Comparison of ENCODE assay signal across 14 mouse cellular contexts in the genomic region with DNA sequence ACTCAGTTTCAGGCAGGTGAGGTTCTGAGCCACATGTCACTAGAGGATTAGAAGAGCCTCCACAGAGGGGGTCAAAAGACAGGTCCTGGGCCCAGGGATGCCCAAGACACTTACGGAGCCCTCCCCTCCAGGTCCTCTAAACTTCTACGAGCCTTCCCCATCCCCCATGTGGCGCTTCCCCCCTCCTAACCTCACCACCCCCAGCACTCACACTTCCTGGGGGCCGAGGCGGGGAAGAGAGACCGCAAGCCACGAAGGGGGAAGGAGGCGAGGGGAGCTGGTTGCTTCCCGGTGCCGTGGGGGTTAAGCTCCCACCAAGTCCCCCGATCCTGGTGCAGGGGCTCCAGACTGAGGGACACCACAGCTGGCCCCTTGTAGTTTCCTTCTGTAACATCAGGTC. TPM values are rescaled to one million over a fixed set of nuclear protein-coding genes. Genes with fewer than 3 reads are reported as not detected.
A peak's percentile ranks its signal among the peaks of the same experiment; 100 is the strongest.
DNase-seq lines count a peak whose midpoint lies in the region; ATAC-seq and TF ChIP-seq lines count a peak whose summit lies in the region.
"Had no signal": no experiment of that assay in that cellular context is flagged by ENCODE, and none has a peak within 500 bp of the region (broad histone marks: within the 10 kb centered on the region; RNA-seq: fewer than 3 reads in every experiment).

No protein-coding gene starts in this region.

- WGBS in lung, postnatal 0 days: 45% methylated on average over 10 of the region's 11 CpGs
- 29% methylated on average over 11 of the region's 11 CpGs for WGBS in embryonic facial prominence, embryonic 13.5 days
- 26% methylated on average over 11 of the region's 11 CpGs for WGBS in liver, postnatal 0 days (ENCODE audit: insufficient replicate concordance)

- peaks cover 18% of the 10 kb centered on the region for H3K4me1 ChIP-seq in lung, postnatal 0 days (ENCODE audit: insufficient read depth, low read depth, low read length)
- H3K4me1 ChIP-seq in embryonic facial prominence, embryonic 13.5 days: peaks cover 38% of the 10 kb centered on the region
- peaks cover 36% of the 10 kb centered on the region for H3K4me1 ChIP-seq in liver, postnatal 0 days (ENCODE audit: insufficient read depth)

- H3K4me2 ChIP-seq in lung, postnatal 0 days (replicated peaks; ENCODE audit: low read depth, low read length): no peak overlapping the region
- H3K4me2 ChIP-seq in embryonic facial prominence, embryonic 13.5 days: peak overlapping the region; percentile 7; the same call in 1 of the 2 replicates
- peak overlapping the region; percentile 60 for H3K4me2 ChIP-seq in liver, postnatal 0 days (ENCODE audit: low read depth, low read length)

- DNase-seq in lung, postnatal 0 days (ENCODE audit: low spot score): no peak
- DNase-seq in lung, postnatal 36 days: no peak
- no peak for DNase-seq in liver, postnatal 0 days
- peak; percentile 73 for DNase-seq in thymus, postnatal 25 days
- no peak for DNase-seq in ovary, adult 18-20 months (ENCODE audit: low spot score)
- DNase-seq in retina, postnatal 1 day: no peak
- no peak for DNase-seq in gastrocnemius, postnatal 36 days
- DNase-seq: adrenal gland, postnatal 25 days; cerebellum, postnatal 10 days; gastrocnemius, postnatal 25 days; heart, postnatal 4 days had no signal

- no peaks in the 10 kb centered on the region for H3K27me3 ChIP-seq in lung, postnatal 0 days (replicated peaks; ENCODE audit: insufficient read depth, low read length)
- peaks cover 2% of the 10 kb centered on the region; the same call in 1 of the 2 replicates for H3K27me3 ChIP-seq in embryonic facial prominence, embryonic 13.5 days
- H3K27me3 ChIP-seq in liver, postnatal 0 days (ENCODE audit: insufficient read depth, low read length): no peaks in the 10 kb centered on the region

- H3K9ac ChIP-seq in lung, postnatal 0 days (replicated peaks; ENCODE audit: low read depth): 0 out of 2 replicates have a peak overlapping the region, but pooled peaks have one; percentile 6
- H3K9ac ChIP-seq in embryonic facial prominence, embryonic 13.5 days: no peak overlapping the region
- H3K9ac ChIP-seq in liver, postnatal 0 days (replicated peaks): peak overlapping the region; percentile 26; the same call in 1 of the 2 replicates

- no peaks in the 10 kb centered on the region for H3K9me3 ChIP-seq in lung, postnatal 0 days (ENCODE audit: low read length)
- no peaks in the 10 kb centered on the region for H3K9me3 ChIP-seq in embryonic facial prominence, embryonic 13.5 days
- no peaks in the 10 kb centered on the region for H3K9me3 ChIP-seq in liver, postnatal 0 days (ENCODE audit: low read length)

- intact Hi-C loops in gastrocnemius, postnatal 36 days (cut with DNase I): no loop called here

- no peak overlapping the region for H3K4me3 ChIP-seq in lung, postnatal 0 days (ENCODE audit: low read depth, low read length)
- H3K4me3 ChIP-seq in embryonic facial prominence, embryonic 13.5 days: no peak overlapping the region
- H3K4me3 ChIP-seq in liver, postnatal 0 days (ENCODE audit: low read depth, low read length): peak overlapping the region; percentile 36
- H3K4me3 ChIP-seq: erythroblast, embryonic 14.5 days had no signal

- no peak for ATAC-seq in lung, postnatal 0 days
- no peak for ATAC-seq in embryonic facial prominence, embryonic 13.5 days (ENCODE audit: insufficient number of reproducible peaks, insufficient read depth, low FRiP score, low TSS enrichment, low read depth)
- no peak for ATAC-seq in liver, postnatal 0 days

- no peak for TF ChIP-seq EP300 in lung, postnatal 0 days (IDR thresholded peaks at IDR 0.05)
- no peak for TF ChIP-seq EP300 in liver, postnatal 0 days (IDR thresholded peaks at IDR 0.05; ENCODE audit: low read depth)

- no peak for TF ChIP-seq CTCF in lung, postnatal 0 days (IDR thresholded peaks at IDR 0.05)
- no peak for TF ChIP-seq CTCF in liver, postnatal 0 days (IDR thresholded peaks at IDR 0.05; ENCODE audit: low read depth)

- no peak overlapping the region for H3K27ac ChIP-seq in lung, postnatal 0 days (ENCODE audit: low read length)
- no peak overlapping the region for H3K27ac ChIP-seq in embryonic facial prominence, embryonic 13.5 days
- peak overlapping the region; percentile 48 for H3K27ac ChIP-seq in liver, postnatal 0 days (ENCODE audit: low read depth)

- peaks cover 8% of the 10 kb centered on the region; the same call in 1 of the 2 replicates for H3K36me3 ChIP-seq in lung, postnatal 0 days (ENCODE audit: insufficient read depth, low read length)
- H3K36me3 ChIP-seq in embryonic facial prominence, embryonic 13.5 days: peaks cover 5% of the 10 kb centered on the region; the same call in 1 of the 2 replicates
- H3K36me3 ChIP-seq in liver, postnatal 0 days (replicated peaks; ENCODE audit: insufficient read depth, low read length): peaks cover 8% of the 10 kb centered on the region; the same call in 1 of the 2 replicates

RNA-seq across cellular contexts. Expression of a gene that starts 9.1 kb away (rescaled TPM):
- polyA plus RNA-seq in lung, postnatal 0 days (2015; fragmentation: Nextera tagmentation; extraction: Ambion mirVana): 6.4 and 7.3 TPM in 2 replicates
- polyA plus RNA-seq in embryonic facial prominence, embryonic 13.5 days (2015; fragmentation: Nextera tagmentation; extraction: Ambion mirVana): 1.7 and 2.1 TPM in 2 replicates
- 4.1 and 4.7 TPM in 2 replicates for polyA plus RNA-seq in liver, postnatal 0 days (2015; fragmentation: Nextera tagmentation; extraction: Ambion mirVana)
- total RNA-seq in gastrocnemius, postnatal 36 days (2021): 10 to 100 TPM; 23.4 to 24.5 TPM

RNA-seq across cellular contexts. Expression of a gene that starts 17.1 kb away (rescaled TPM):
- polyA plus RNA-seq in lung, postnatal 0 days (2015; fragmentation: Nextera tagmentation; extraction: Ambion mirVana): not detected in 2 replicates
- not detected in 2 replicates for polyA plus RNA-seq in embryonic facial prominence, embryonic 13.5 days (2015; fragmentation: Nextera tagmentation; extraction: Ambion mirVana)
- not detected in 2 replicates for polyA plus RNA-seq in liver, postnatal 0 days (2015; fragmentation: Nextera tagmentation; extraction: Ambion mirVana)
- total RNA-seq in gastrocnemius, postnatal 36 days (2021): under 1 TPM in 1 of 2 experiments, not detected in 1; 0.25 TPM
- total RNA-seq: adrenal gland, postnatal 25 days had no signal
- polyA plus RNA-seq: large intestine, adult 2 months had no signal

RNA-seq across cellular contexts. Expression of a gene that starts 20.4 kb away (rescaled TPM):
- 0.11 and 0.38 TPM in 2 replicates for polyA plus RNA-seq in lung, postnatal 0 days (2015; fragmentation: Nextera tagmentation; extraction: Ambion mirVana)
- polyA plus RNA-seq in embryonic facial prominence, embryonic 13.5 days (2015; fragmentation: Nextera tagmentation; extraction: Ambion mirVana): 0.44 and 0.85 TPM in 2 replicates
- polyA plus RNA-seq in liver, postnatal 0 days (2015; fragmentation: Nextera tagmentation; extraction: Ambion mirVana): 0.13 and 0.15 TPM in 2 replicates
- total RNA-seq in gastrocnemius, postnatal 36 days (2021): not detected
- total RNA-seq: gastrocnemius, postnatal 25 days had no signal
- polyA plus RNA-seq: erythroblast, embryonic 14.5 days had no signal

RNA-seq across cellular contexts. Expression of a gene that starts 23.7 kb away (rescaled TPM):
- 0.16 and 0.25 TPM in 2 replicates for polyA plus RNA-seq in lung, postnatal 0 days (2015; fragmentation: Nextera tagmentation; extraction: Ambion mirVana)
- polyA plus RNA-seq in embryonic facial prominence, embryonic 13.5 days (2015; fragmentation: Nextera tagmentation; extraction: Ambion mirVana): 0.18 and 0.38 TPM in 2 replicates
- 0.05 TPM in 1 of 2 replicates, not detected in the other for polyA plus RNA-seq in liver, postnatal 0 days (2015; fragmentation: Nextera tagmentation; extraction: Ambion mirVana)
- total RNA-seq in gastrocnemius, postnatal 36 days (2021): not detected
- total RNA-seq: gastrocnemius, postnatal 25 days had no signal
- polyA plus RNA-seq: erythroblast, embryonic 14.5 days had no signal

RNA-seq across cellular contexts. Expression of a gene that starts 26.2 kb away (rescaled TPM):
- 17.9 and 18.2 TPM in 2 replicates for polyA plus RNA-seq in lung, postnatal 0 days (2015; fragmentation: Nextera tagmentation; extraction: Ambion mirVana)
- polyA plus RNA-seq in embryonic facial prominence, embryonic 13.5 days (2015; fragmentation: Nextera tagmentation; extraction: Ambion mirVana): 29.4 and 29.5 TPM in 2 replicates
- 18.8 and 20.0 TPM in 2 replicates for polyA plus RNA-seq in liver, postnatal 0 days (2015; fragmentation: Nextera tagmentation; extraction: Ambion mirVana)
- 10 to 100 TPM; 36.7 to 43.6 TPM for total RNA-seq in gastrocnemius, postnatal 36 days (2021)
